Mouse (Mus musculus) neural tube, embryonic 11.5 days (tissue): ENCODE results near the gene Olfr715. TPM values are rescaled to one million over a fixed set of nuclear protein-coding genes. Genes with fewer than 3 reads are reported as not detected.
"Not testable (repeated sequence)": the region's sequence is repeated elsewhere in the genome, so short reads cannot be mapped to it uniquely, and the experiment has no call there.

Experiments used
- ATAC-seq: fragments of 200-750 bp; cut with Nextera tagmentation; 2 replicates; pipeline ENCODE4 v1.8.0; 2017; ENCODE audit warnings: moderate number of reproducible peaks, mild to moderate bottlenecking, moderate TSS enrichment, moderate library complexity; ENCODE audit not compliant: insufficient read depth, low FRiP score, low TSS enrichment
- DNase-seq: peaks from one replicate; pipeline ENCODE4 v3.0.0-alpha.2; 2015; ENCODE audit warnings: low spot score
- H3K27ac ChIP-seq: fragments of 300-500 bp; sonication (generic); 2 replicates; pipeline ENCODE4 v1.5.1; 2014; ENCODE audit warnings: low read depth, mild to moderate bottlenecking, low read length
- H3K27me3 ChIP-seq: fragments of 300-500 bp; sonication (generic); 2 replicates; pipeline ENCODE4 v1.6.1; 2014; ENCODE audit warnings: mild to moderate bottlenecking, low read length, mixed read lengths; ENCODE audit not compliant: control insufficient read depth, insufficient read depth
- H3K36me3 ChIP-seq: fragments of 300-500 bp; sonication (generic); 2 replicates; pipeline ENCODE4 v1.6.1; 2014; ENCODE audit warnings: mild to moderate bottlenecking, low read length, moderate library complexity, mixed read lengths; ENCODE audit not compliant: control insufficient read depth, insufficient read depth
- H3K4me1 ChIP-seq: fragments of 300-500 bp; sonication (generic); 2 replicates; pipeline ENCODE4 v1.6.1; 2014; ENCODE audit warnings: low read length, mixed read lengths; ENCODE audit not compliant: control insufficient read depth, insufficient read depth
- H3K4me2 ChIP-seq: fragments of 300-500 bp; sonication (generic); 2 replicates; pipeline ENCODE4 v1.6.1; 2014; ENCODE audit warnings: low read depth, mild to moderate bottlenecking, moderate library complexity
- H3K4me3 ChIP-seq: fragments of 300-500 bp; sonication (generic); 2 replicates; pipeline ENCODE4 v1.5.1; 2014; ENCODE audit warnings: low read depth, low read length
- H3K9ac ChIP-seq: fragments of 300-500 bp; sonication (generic); 2 replicates; pipeline ENCODE4 v1.6.1; 2014; ENCODE audit warnings: mild to moderate bottlenecking, low read length
- H3K9me3 ChIP-seq: fragments of 300-500 bp; sonication (generic); 2 replicates; pipeline ENCODE4 v1.6.1; 2016; ENCODE audit warnings: low read length; ENCODE audit not compliant: control insufficient read depth
- WGBS: fragments of 180-500 bp; shearing (Covaris S2); extraction: QIAGEN DNeasy Blood & Tissue Kit; methylation state at CpG from one replicate; pipeline ENCODE4 v1.1.7; 2014; 5-methylcytosine and 5-hydroxymethylcytosine counted together
- polyA plus RNA-seq: library from polyadenylated mRNA; unstranded; fragments of >200 nt; fragmentation: Nextera tagmentation; extraction: Ambion mirVana; gene quantifications from 2 replicates; pipeline ENCODE4 v1.2.1, GENCODE M21; 2014

Gene Olfr715
- polyA plus RNA-seq = not detected in 2 replicates

DNA sequence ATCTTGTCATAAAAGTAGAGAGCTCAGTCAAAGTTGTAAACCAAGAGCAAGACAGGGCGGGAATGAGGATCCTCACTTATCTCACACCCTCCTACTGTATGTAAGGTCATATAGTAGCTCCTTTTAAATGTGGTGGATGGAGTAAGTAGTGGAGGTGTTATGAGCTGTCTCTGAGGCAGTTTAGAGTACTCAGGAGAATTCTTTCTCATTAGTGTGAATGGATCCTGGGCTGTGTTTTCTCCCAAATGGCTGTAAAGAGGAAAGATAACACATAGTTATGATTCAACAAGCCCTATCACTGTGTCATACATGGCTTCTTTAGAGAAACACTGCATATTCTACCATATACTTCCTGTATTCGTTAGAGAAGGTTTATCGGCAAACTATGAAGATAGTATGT is at the start of gene Olfr715:
TSS of gene Olfr715 (minus strand) at position 101 of the 400 bp plus-strand sequence.
- H3K4me2 ChIP-seq, H3K36me3 ChIP-seq, H3K4me3 ChIP-seq, H3K27me3 ChIP-seq, ATAC-seq, H3K4me1 ChIP-seq, H3K27ac ChIP-seq, H3K9me3 ChIP-seq, H3K9ac ChIP-seq, DNase-seq: not testable (repeated sequence)
- 65% methylated on average over 1 of the region's 3 CpGs for WGBS

DNA sequence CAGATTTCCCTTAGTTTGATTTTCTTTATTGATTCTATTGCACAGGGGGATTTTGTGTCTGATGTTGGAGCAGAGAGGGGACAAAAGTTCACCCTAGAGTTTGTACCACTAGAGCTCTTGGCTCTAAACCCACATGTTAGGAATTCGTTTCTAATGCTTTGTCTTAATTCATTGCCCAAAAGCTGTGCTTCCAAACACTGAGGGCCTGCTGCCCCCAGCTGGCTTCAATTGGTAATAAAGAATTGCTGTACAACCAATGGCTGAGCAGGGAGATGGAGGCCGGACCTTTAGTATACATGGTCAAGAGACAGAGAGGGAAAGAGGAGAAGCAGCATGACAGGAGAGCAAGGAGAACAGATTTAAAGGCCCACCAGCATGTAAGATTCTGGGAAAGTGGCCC is 49.5 kb upstream of the Olfr715 start:
- DNase-seq (no peak), ATAC-seq (no peak)
- 54% methylated on average over 2 of the region's 2 CpGs for WGBS
- Histone ChIP-seq H3K9ac (no peak overlapping the region), H3K4me1 (no peaks in the 10 kb centered on the region), H3K36me3 (no peaks in the 10 kb centered on the region), H3K4me2 (no peak overlapping the region), H3K27ac (no peak overlapping the region), H3K4me3 (no peak overlapping the region), H3K27me3 (no peaks in the 10 kb centered on the region), H3K9me3 (no peaks in the 10 kb centered on the region)

DNA sequence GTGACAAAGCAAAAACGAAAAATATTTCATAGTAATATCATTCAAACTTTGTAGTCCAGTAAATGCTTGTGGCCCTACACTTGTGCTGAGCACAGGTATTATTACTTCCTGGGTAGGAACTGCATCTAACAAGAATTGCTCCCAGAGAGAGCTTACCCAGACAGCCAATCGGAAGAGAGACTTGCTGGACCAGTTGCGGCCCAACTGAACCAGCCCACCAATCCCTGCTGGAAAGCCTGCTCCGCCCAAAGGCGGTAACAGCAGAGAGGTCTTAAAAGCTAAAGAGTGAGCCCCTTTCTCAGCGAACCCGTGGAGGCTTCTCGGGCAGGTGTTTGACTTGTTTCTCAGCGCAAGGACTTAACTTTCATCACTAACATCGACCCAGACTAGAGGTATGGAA is 35.8 kb upstream of the Olfr715 start, which contains the start of gene Nlrp14:
TSS of gene Nlrp14 (plus strand) at position 301 of the 400 bp plus-strand sequence.
- no peaks in the 10 kb centered on the region for H3K36me3 ChIP-seq
- no peak within 1 kb of the TSS for H3K4me3 ChIP-seq
- H3K27me3 ChIP-seq = no peaks in the 10 kb centered on the region
- DNase-seq (no peak), ATAC-seq (no peak)
- no peaks in the 10 kb centered on the region for H3K9me3 ChIP-seq
- 81% methylated on average over 10 of the region's 10 CpGs for WGBS
- H3K27ac ChIP-seq = no peak within 1 kb of the TSS
- H3K9ac ChIP-seq = no peak within 1 kb of the TSS
- no peak within 1 kb of the TSS for H3K4me2 ChIP-seq
- no peaks in the 10 kb centered on the region for H3K4me1 ChIP-seq

DNA sequence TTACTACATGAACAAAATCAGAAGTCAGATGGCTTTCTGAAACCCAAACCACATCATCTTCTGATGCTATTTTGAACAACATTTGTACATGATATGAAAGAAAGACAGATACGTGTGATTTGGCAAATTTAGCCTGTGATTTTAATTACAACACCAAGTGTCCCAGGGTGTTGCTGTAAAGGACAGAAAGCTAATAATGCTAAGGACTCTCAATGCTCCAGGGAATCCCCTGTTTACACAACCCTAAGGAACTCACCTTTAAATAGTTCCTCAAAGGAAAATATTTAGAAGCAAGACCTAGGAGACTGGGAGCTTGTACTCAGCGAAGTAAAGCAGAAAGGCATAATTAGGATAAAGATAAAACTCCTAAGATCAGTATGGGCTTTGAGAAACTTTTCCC is 7.1 kb upstream of the Olfr715 start, which contains the start of gene Olfr716:
TSS of gene Olfr716 (plus strand) at position 301 of the 400 bp plus-strand sequence.
- not testable (repeated sequence) for DNase-seq, H3K9ac ChIP-seq, H3K27ac ChIP-seq, H3K4me3 ChIP-seq, H3K9me3 ChIP-seq, H3K4me2 ChIP-seq, ATAC-seq, H3K27me3 ChIP-seq, H3K36me3 ChIP-seq, H3K4me1 ChIP-seq
- WGBS = 84% methylated on average over 2 of the region's 2 CpGs

DNA sequence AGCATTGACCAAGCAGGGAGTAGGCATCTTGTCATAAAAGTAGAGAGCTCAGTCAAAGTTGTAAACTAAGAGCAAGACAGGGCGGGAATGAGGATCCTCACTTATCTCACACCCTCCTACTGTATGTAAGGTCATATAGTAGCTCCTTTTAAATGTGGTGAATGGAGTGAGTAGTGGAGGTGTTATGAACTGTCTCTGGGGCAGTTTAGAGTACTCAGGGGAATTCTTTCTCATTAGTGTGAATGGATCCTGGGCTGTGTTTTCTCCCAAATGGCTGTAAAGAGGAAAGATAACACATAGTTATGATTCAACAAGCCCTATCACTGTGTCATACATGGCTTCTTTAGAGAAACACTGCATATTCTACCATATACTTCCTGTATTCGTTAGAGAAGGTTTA is 20.6 kb downstream of the Olfr715 start, which contains the start of gene Olfr715b:
TSS of gene Olfr715b (minus strand) at position 101 of the 400 bp plus-strand sequence.
- not testable (repeated sequence) for H3K4me2 ChIP-seq, ATAC-seq, H3K27ac ChIP-seq, DNase-seq, H3K4me1 ChIP-seq, H3K9me3 ChIP-seq, H3K27me3 ChIP-seq, H3K36me3 ChIP-seq, H3K9ac ChIP-seq, H3K4me3 ChIP-seq
- WGBS = 62% methylated on average over 1 of the region's 2 CpGs

DNA sequence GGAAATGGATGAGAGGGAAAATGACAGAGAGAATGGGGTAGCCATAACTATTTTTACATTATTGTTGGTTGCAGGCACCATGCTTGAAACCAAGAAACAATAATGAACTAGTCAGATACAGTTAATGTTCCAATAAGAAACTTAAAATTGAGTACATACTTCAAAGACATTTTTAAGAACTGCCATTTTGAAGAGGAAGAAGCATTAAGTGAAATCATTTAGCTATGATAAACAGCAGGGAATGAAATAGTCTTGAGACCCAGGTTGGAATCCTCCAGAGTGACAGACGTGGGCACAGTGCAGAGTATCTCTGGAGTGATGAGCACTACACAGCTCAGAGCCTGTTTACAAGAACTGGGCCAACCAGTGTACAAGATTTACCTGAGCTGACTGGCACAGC is 38.0 kb downstream of the Olfr715 start, which contains the start of gene Olfr17:
TSS of gene Olfr17 (plus strand) at position 301 of the 400 bp plus-strand sequence.
- DNase-seq (no peak), ATAC-seq (no peak)
- Histone ChIP-seq H3K9me3 (no peaks in the 10 kb centered on the region), H3K36me3 (no peaks in the 10 kb centered on the region), H3K9ac (no peak within 1 kb of the TSS), H3K4me3 (no peak within 1 kb of the TSS), H3K4me1 (no peaks in the 10 kb centered on the region), H3K4me2 (no peak within 1 kb of the TSS), H3K27ac (no peak within 1 kb of the TSS), H3K27me3 (no peaks in the 10 kb centered on the region)
- 66% methylated on average over 1 of the region's 1 CpGs for WGBS

Other genes starting within 250 kb of the Olfr715 start
- gene Olfr706, start 242.9 kb downstream of the Olfr715 start, polyA plus RNA-seq = not detected in 2 replicates
- gene Olfr707, start 229.8 kb downstream of the Olfr715 start, polyA plus RNA-seq = not detected in 2 replicates
- not detected in 2 replicates for gene Olfr1532-ps1, start 223.1 kb downstream of the Olfr715 start, polyA plus RNA-seq
- gene Olfr709-ps1, start 198.9 kb downstream of the Olfr715 start, polyA plus RNA-seq = not detected in 2 replicates
- not detected in 2 replicates for gene Olfr710, start 182.8 kb downstream of the Olfr715 start, polyA plus RNA-seq
- gene Olfr6, start 167.1 kb downstream of the Olfr715 start, polyA plus RNA-seq = not detected in 2 replicates
- not detected in 2 replicates for gene Olfr711, start 155.6 kb downstream of the Olfr715 start, polyA plus RNA-seq
- not detected in 2 replicates for gene Olfr2, start 125.0 kb downstream of the Olfr715 start, polyA plus RNA-seq
- gene Olfr713, start 99.9 kb downstream of the Olfr715 start, polyA plus RNA-seq = not detected in 2 replicates
- gene Olfr714, start 60.1 kb downstream of the Olfr715 start, polyA plus RNA-seq = not detected in 2 replicates
- gene Olfr17, start 37.9 kb downstream of the Olfr715 start, polyA plus RNA-seq = not detected in 2 replicates
- not detected in 2 replicates for gene Olfr715b, start 20.7 kb downstream of the Olfr715 start, polyA plus RNA-seq
- gene Olfr716, start 7.2 kb upstream of the Olfr715 start, polyA plus RNA-seq = not detected in 2 replicates
- gene Nlrp14, start 35.9 kb upstream of the Olfr715 start, polyA plus RNA-seq = not detected in 2 replicates
- gene Rbmxl2, start 78.4 kb upstream of the Olfr715 start, polyA plus RNA-seq = not detected in 2 replicates
- gene Syt9, start 239.6 kb upstream of the Olfr715 start, polyA plus RNA-seq = 4.2 and 4.4 TPM in 2 replicates